Mouse (Mus musculus): Measurements from ENCODE around the gene A930033H14Rik. TPM values are rescaled to one million over a fixed set of nuclear protein-coding genes. Genes with fewer than 3 reads are reported as not detected.

Gene A930033H14Rik
- total and polyA plus RNA-seq, 2 experiments = 0.26 to 5.9 TPM

GRCm38 (mm10) chr10:69219289-69219626, 6.4 kb upstream of the A930033H14Rik start:
- Histone ChIP-seq H3K27ac (replicated peaks; ENCODE audit: insufficient read depth, low read depth, low read length) (peak overlapping the region; percentile 73), H3K4me3 (ENCODE audit: insufficient read depth, low read depth, low read length) (peak overlapping the region; percentile 13; the same call in 1 of the 2 replicates), H3K27me3 (ENCODE audit: control insufficient read depth, insufficient read depth, low read length) (no peaks in the 10 kb centered on the region), H3K4me1 (ENCODE audit: control insufficient read depth, insufficient read depth, low read length) (peaks cover 36% of the 10 kb centered on the region), H3K9ac (ENCODE audit: low read depth, low read length) (peak overlapping the region; percentile 32), H3K36me3 (ENCODE audit: control insufficient read depth, insufficient read depth, low read length) (peaks cover 18% of the 10 kb centered on the region; the same call in 1 of the 2 replicates), H3K79me2 (ENCODE audit: control insufficient read depth, insufficient read depth, low read length) (peaks cover 14% of the 10 kb centered on the region; the same call in 1 of the 2 replicates)
- no peak for TF ChIP-seq POLR2A (IDR thresholded peaks at IDR 0.05; ENCODE audit: extremely low read depth, insufficient read depth, low read length)
- no peak for TF ChIP-seq CTCF (IDR thresholded peaks at IDR 0.05; ENCODE audit: low read depth, low read length)
- DNase-seq (ENCODE audit: extremely low read depth, low read depth, low spot score) = no peak
- WGBS = 28% methylated on average over 2 of the region's 2 CpGs

- TF ChIP-seq CTCF (IDR thresholded peaks at IDR 0.05; ENCODE audit: low read depth, low read length) (no peak), POLR2A (IDR thresholded peaks at IDR 0.05; ENCODE audit: extremely low read depth, insufficient read depth, low read length) (no peak)
- peaks cover 13% of the 10 kb centered on the region; the same call in 1 of the 2 replicates for H3K79me2 ChIP-seq (ENCODE audit: control insufficient read depth, insufficient read depth, low read length)
- peak; percentile 100 for DNase-seq (ENCODE audit: extremely low read depth, low read depth, low spot score)
- WGBS = 14% methylated on average over 14 of the region's 14 CpGs
- peak overlapping the region; percentile 86 for H3K27ac ChIP-seq (replicated peaks; ENCODE audit: insufficient read depth, low read depth, low read length)
- H3K4me1 ChIP-seq (ENCODE audit: control insufficient read depth, insufficient read depth, low read length) = peaks cover 35% of the 10 kb centered on the region
- H3K4me3 ChIP-seq (ENCODE audit: insufficient read depth, low read depth, low read length) = no peak overlapping the region
- H3K36me3 ChIP-seq (ENCODE audit: control insufficient read depth, insufficient read depth, low read length) = peaks cover 18% of the 10 kb centered on the region; the same call in 1 of the 2 replicates
- H3K27me3 ChIP-seq (ENCODE audit: control insufficient read depth, insufficient read depth, low read length) = no peaks in the 10 kb centered on the region
- no peak overlapping the region for H3K9ac ChIP-seq (ENCODE audit: low read depth, low read length)
Observed at GRCm38 (mm10) chr10:69218458-69219288, 5.8 kb upstream of the A930033H14Rik start.

- H3K4me1 ChIP-seq (ENCODE audit: control insufficient read depth, insufficient read depth, low read length) = peaks cover 33% of the 10 kb centered on the region
- WGBS = 72% methylated on average over 4 of the region's 4 CpGs
Observed at GRCm38 (mm10) chr10:69217127-69217690, 4.3 kb upstream of the A930033H14Rik start.

GRCm38 (mm10) chr10:69213986-69214385, 1.1 kb upstream of the A930033H14Rik start:
- peaks cover 29% of the 10 kb centered on the region for H3K4me1 ChIP-seq (ENCODE audit: control insufficient read depth, insufficient read depth, low read length)
- peak overlapping the region; percentile 88 for H3K4me3 ChIP-seq (ENCODE audit: insufficient read depth, low read depth, low read length)
- H3K9ac ChIP-seq (ENCODE audit: low read depth, low read length) = peak overlapping the region; percentile 97
- H3K27me3 ChIP-seq (ENCODE audit: control insufficient read depth, insufficient read depth, low read length) = no peaks in the 10 kb centered on the region
- H3K27ac ChIP-seq (replicated peaks; ENCODE audit: insufficient read depth, low read depth, low read length) = peak overlapping the region; percentile 98
- TF ChIP-seq POLR2A (IDR thresholded peaks at IDR 0.05; ENCODE audit: extremely low read depth, insufficient read depth, low read length) (no peak), CTCF (IDR thresholded peaks at IDR 0.05; ENCODE audit: low read depth, low read length) (no peak)
- peaks cover 16% of the 10 kb centered on the region; the same call in 1 of the 2 replicates for H3K36me3 ChIP-seq (ENCODE audit: control insufficient read depth, insufficient read depth, low read length)
- peak; percentile 94 for DNase-seq (ENCODE audit: extremely low read depth, low read depth, low spot score)
- 1% methylated on average over 5 of the region's 5 CpGs for WGBS
- H3K79me2 ChIP-seq (ENCODE audit: control insufficient read depth, insufficient read depth, low read length) = peaks cover 11% of the 10 kb centered on the region; the same call in 1 of the 2 replicates

More at GRCm38 (mm10) chr10:69217127-69217690, 4.3 kb upstream of the A930033H14Rik start:
- Histone ChIP-seq H3K27me3 (ENCODE audit: control insufficient read depth, insufficient read depth, low read length) (no peaks in the 10 kb centered on the region), H3K9ac (ENCODE audit: low read depth, low read length) (no peak overlapping the region), H3K27ac (replicated peaks; ENCODE audit: insufficient read depth, low read depth, low read length) (peak overlapping the region; percentile 86), H3K4me3 (ENCODE audit: insufficient read depth, low read depth, low read length) (no peak overlapping the region), H3K36me3 (ENCODE audit: control insufficient read depth, insufficient read depth, low read length) (peaks cover 18% of the 10 kb centered on the region; the same call in 1 of the 2 replicates), H3K79me2 (ENCODE audit: control insufficient read depth, insufficient read depth, low read length) (peaks cover 19% of the 10 kb centered on the region; the same call in 1 of the 2 replicates)
- DNase-seq (ENCODE audit: extremely low read depth, low read depth, low spot score) = peak; percentile 47
- TF ChIP-seq POLR2A (IDR thresholded peaks at IDR 0.05; ENCODE audit: extremely low read depth, insufficient read depth, low read length) = no peak
- TF ChIP-seq CTCF (IDR thresholded peaks at IDR 0.05; ENCODE audit: low read depth, low read length) = no peak

- Histone ChIP-seq H3K4me1 (ENCODE audit: control insufficient read depth, insufficient read depth, low read length) (peaks cover 26% of the 10 kb centered on the region), H3K27ac (replicated peaks; ENCODE audit: insufficient read depth, low read depth, low read length) (peak overlapping the region; percentile 98), H3K79me2 (ENCODE audit: control insufficient read depth, insufficient read depth, low read length) (peaks cover 11% of the 10 kb centered on the region; the same call in 1 of the 2 replicates), H3K36me3 (ENCODE audit: control insufficient read depth, insufficient read depth, low read length) (peaks cover 16% of the 10 kb centered on the region; the same call in 1 of the 2 replicates), H3K9ac (ENCODE audit: low read depth, low read length) (peak overlapping the region; percentile 97), H3K4me3 (ENCODE audit: insufficient read depth, low read depth, low read length) (peak overlapping the region; percentile 88), H3K27me3 (ENCODE audit: control insufficient read depth, insufficient read depth, low read length) (no peaks in the 10 kb centered on the region)
- 0% methylated on average over 21 of the region's 21 CpGs for WGBS
- TF ChIP-seq CTCF (IDR thresholded peaks at IDR 0.05; ENCODE audit: low read depth, low read length) = no peak
- TF ChIP-seq POLR2A (IDR thresholded peaks at IDR 0.05; ENCODE audit: extremely low read depth, insufficient read depth, low read length) = no peak
- no peak for DNase-seq (ENCODE audit: extremely low read depth, low read depth, low spot score)
Observed at GRCm38 (mm10) chr10:69213451-69213877, 566 bp upstream of the A930033H14Rik start.

Data from liver, adult 2 months (tissue).